Mouse (Mus musculus) bone marrow, adult 2 months (tissue): ENCODE data around the gene Cyp2b19.

Experiments
- CTCF ChIP-seq: fragments of 200-500 bp; IDR thresholded peaks from 2 replicates; pipeline ENCODE4 v1.5.1; 2011; ENCODE audit warnings: low read length, control low read depth; ENCODE audit not compliant: control insufficient read depth, insufficient read depth
- POLR2A ChIP-seq: fragments of 200-500 bp; IDR thresholded peaks from 2 replicates; pipeline ENCODE4 v1.6.1; 2011; ENCODE audit warnings: low read depth, mild to moderate bottlenecking, control low read depth, low read length, borderline replicate concordance; ENCODE audit not compliant: control insufficient read depth

DNA sequence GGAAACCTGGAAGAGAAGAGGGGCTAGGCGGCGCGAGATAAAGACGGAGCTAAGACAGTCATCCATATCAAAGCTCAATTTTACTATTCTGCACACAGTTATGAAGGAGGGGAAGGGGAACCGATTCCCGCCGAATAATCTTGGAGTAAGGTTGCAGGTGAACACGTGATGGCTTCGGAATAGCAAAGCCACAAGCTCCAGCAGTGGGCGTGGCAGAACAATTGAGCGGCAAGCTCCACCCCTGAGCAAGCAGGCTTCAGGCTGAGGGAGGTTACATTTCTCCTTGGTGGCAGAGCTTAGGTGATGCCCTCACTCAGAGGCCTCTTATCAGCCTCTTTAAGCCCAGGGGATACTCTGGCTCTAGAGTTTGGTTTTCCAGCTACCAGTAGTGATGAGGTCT lies 45.9 kb upstream of the Cyp2b19 start:
- TF ChIP-seq CTCF (no peak), POLR2A (no peak)
